Mouse (Mus musculus) cerebellum, adult 9-11 months (tissue): ENCODE measurements around the gene Ptbp3.
"Not testable (repeated sequence)": the region's sequence is repeated elsewhere in the genome, so short reads cannot be mapped to it uniquely, and the experiment has no call there.

Experiments
- DNase-seq: peaks from one replicate; pipeline ENCODE4 v3.0.0; 2022

The Ptbp3 gene

DNA sequence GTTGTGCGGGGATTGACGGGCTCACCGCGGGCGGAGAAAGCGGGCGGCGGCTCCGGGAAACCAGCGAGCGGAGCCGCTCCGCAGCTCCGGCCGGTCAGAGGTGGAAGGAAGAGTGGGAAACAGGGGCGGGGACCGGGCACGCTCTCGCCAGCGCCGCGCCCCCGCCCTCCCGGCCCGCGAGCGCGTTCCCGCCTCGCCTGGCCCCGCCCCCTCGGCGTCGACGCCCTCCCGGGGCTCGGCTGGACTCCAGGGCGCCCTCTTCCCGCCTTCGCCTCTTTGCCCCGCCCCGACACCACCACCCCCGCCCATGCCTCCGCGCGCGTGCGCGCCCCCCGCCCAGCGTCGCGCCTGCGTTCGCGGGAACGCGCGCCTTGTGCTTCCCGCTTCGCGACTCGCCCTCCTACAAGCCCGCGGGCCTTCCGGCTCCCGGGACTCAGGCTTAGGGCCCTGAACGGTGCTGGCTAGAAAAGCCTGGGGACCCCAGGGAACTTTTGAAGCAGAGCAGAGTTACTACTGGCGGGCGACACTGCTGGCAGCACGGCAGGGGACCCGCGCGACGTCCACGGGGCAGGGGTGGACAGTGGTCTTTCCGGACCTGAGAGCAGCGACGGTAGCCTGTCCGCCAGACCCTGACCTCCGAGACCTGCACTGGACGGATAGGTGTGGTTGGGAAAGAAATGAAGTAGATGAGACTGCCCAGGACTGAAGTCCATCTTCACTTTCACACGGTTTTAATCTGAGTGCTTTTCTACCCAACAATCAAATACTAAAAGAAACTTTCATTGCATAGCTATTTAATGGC is at the start of gene Ptbp3:
Ptbp3 (minus strand) TSS at position 190 of the 802 bp plus-strand sequence.
- peak; percentile 90 for DNase-seq

GRCm38 (mm10) chr4:59596556-59596955 is 47.4 kb upstream of the Ptbp3 start:
- no peak for DNase-seq

GRCm38 (mm10) chr4:59594614-59595013 is 45.5 kb upstream of the Ptbp3 start:
- DNase-seq, result no peak

- no peak for DNase-seq
Observed at GRCm38 (mm10) chr4:59587872-59588226, 38.7 kb upstream of the Ptbp3 start.

- no peak for DNase-seq
Observed at GRCm38 (mm10) chr4:59587215-59587871, 38.2 kb upstream of the Ptbp3 start.

DNA sequence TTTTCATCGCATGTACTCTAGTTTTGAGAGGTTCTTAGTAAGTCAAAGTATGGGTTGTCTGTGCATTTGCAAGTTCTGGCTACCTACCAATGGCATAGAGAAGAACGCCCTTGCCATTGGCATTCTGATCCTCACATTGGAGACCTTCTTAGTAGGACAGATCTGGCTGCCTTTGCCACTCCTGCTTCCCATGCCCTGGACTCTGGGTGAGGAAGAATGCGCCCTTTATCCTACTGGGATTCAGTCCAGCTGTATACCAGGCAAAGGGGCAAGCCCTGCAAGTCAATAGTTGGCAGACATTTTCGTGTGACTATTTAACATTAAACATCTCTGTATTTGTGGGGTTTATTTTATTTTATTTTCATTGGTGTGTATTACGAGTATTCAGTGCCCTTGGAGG is 35.9 kb upstream of the Ptbp3 start:
- peak; percentile 14 for DNase-seq

DNA sequence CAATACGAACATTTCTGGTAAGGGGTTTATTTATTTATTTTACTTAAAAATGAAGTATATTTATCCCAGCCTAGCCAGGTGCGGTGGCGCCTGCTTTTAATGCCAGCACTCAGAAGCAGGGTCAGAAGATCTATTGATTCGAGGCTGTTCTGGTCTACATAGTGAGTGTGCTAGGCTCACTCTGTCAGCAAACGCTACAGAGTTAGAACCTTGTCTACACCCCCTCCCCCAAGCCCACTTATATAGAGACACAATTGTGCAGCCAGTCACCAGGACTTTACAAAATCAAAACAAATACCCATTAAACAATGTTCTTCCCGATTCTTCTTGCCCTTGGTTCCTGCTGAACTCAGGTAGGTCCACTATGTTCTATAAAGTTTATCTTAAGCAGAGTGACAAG is 33.0 kb upstream of the Ptbp3 start:
- DNase-seq, result peak; percentile 30

GRCm38 (mm10) chr4:59581314-59582185 is 32.4 kb upstream of the Ptbp3 start, which contains the start of gene Hsdl2:
TSS of gene Hsdl2 (plus strand) at chr4:59581563.
- peak; percentile 99 for DNase-seq

GRCm38 (mm10) chr4:59580495-59581281 is 31.5 kb upstream of the Ptbp3 start:
- DNase-seq, result peak; percentile 60

DNA sequence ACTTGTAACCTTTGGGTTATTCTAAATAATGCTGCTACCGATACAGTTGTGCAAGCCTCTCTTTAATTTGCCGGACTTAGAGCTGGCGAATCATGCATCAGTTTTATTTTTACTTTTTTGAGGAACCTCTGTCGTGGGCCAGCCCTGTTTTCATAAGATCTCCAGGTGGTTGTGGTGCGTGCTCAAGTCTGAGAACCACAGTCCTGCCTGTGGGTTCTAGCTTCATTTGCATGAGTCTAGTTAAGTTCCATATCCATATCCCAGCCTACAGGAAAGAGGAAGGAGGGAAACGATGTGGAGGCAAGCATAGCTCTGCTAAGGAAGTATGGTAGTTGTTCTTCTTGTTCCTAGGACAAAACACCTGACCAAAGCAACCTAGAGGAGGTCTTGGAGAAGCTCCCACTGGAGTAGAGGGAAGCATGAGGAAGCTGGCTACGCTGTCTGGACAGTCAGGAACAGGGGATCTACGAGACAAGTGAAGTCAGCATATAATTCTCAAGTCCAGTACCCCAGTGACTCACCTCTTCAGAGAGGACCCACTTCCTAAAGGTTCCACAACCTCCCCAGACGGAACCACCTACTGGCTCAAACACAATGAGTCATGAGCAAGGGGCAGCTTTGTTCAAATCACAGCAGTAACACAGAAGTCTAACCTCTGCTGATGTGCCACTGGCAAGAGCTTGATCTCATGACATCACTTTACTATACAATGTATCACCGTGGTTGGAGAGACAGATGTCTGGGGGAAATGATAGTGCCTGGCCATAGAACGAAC is 26.2 kb upstream of the Ptbp3 start:
- DNase-seq, result no peak

GRCm38 (mm10) chr4:59572521-59573118 is 23.5 kb upstream of the Ptbp3 start:
- no peak for DNase-seq

- not testable (repeated sequence) for DNase-seq
Observed at GRCm38 (mm10) chr4:59570519-59570918, 21.4 kb upstream of the Ptbp3 start.

GRCm38 (mm10) chr4:59569538-59569937 is 20.4 kb upstream of the Ptbp3 start:
- DNase-seq, result peak; percentile 55

DNA sequence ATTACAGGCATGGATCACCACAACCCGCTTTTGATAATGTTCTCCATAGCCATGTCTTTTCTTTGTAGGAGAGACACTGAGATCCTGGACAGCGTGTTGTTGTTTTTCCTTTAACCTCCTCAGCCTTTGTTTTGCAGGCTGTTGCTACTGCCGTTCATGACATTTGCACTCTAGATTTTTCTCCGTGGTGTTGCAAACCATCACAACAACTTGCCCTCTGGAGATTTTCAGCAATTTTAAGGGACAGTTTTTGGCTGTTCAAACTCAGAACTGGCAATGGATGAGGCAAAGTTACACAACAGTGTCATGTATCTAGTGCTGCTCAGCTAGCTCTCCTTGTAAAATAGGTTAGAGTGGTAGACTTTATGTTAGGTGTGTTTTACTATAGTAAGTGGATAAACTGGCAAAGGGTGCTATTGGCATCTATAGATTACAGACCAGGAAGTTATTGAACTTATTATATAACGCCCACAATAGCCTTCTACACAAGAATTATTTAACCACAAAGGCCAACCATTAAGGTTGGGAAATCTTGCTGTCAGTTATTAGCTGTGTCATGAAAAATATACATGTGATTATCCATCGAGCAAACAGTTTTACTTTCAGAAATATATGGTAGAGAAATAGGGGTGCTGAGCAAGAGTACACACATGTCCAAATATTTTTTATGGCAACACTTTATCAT is 18.6 kb upstream of the Ptbp3 start:
- no peak for DNase-seq

DNA sequence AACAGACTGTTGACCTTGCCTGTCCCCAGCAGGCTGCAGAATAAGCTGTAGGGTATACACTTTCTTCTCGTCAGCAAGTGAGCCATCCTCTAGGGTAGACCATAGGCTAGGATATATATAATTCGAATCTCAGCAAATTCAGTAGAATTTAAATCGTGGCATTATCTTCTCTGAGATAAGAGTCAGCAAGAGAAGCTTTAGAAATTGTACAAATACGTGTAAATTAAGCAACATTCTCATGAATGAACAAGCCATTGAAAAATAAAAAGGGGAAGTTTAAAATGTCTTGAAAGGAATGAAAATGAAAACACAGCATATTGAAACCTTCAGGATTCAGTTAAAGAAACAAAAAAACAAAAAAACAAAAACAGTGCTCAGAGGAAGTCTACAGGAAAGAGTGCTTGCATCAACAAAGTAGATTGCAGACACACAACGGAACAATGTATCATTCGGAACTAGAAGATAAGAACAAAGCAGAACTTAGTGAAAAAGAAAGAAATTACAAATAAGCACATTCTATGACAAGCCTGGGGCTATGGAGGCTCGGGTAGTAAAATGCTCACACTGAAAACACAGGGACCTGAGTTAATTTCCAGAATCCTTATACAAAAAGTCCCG is 16.5 kb upstream of the Ptbp3 start:
- DNase-seq, result no peak

GRCm38 (mm10) chr4:59564128-59564527 is 15.0 kb upstream of the Ptbp3 start:
- no peak for DNase-seq

DNA sequence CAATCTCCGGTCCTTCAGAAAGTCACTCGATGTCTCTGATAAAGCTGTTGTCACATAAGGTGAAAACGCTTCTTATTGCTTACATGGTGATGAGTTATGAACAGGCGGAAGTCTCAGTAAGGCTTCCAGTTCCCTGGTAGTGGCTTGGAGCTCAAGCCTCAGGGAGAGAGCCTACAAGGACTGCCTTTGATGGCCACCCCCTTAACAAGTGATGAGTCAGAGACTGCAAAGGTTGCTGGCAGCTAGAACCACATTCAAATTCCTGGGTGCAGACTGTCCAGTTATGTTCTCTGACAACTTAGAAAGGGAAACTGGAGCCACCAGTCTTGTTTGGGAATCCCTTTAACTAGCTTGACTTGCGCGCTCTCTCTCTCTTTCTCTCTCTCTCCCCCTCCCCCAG is 11.0 kb upstream of the Ptbp3 start:
- no peak for DNase-seq

DNA sequence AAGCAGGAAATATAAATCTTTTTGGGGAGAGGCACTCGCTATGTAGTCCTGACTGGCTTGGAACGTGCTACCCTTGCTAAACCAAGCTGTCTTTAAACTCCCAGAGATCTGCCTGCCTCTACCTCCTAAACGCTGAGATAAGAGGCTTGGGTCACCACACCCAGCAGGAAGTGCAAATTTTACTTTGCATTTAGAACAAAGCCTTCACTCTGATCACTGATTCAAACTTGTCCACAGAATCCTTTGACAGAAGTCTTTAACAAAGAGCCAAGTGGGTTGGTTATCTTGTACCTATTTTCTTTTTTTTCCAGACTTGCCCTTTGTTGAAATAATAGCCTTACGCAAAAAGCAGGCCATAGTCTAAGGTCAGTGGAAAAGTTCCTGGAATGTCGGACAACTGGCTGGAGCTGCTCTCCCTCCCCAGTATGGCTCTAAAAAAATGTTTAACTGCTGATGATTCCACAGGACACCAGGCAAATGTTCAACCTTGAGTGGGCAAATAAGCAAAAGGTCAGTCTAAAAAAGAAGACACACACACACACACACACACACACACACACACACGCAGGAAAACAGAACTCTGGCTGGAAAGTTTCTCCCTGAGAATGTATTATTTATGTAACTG is 9.0 kb upstream of the Ptbp3 start:
- no peak for DNase-seq

DNA sequence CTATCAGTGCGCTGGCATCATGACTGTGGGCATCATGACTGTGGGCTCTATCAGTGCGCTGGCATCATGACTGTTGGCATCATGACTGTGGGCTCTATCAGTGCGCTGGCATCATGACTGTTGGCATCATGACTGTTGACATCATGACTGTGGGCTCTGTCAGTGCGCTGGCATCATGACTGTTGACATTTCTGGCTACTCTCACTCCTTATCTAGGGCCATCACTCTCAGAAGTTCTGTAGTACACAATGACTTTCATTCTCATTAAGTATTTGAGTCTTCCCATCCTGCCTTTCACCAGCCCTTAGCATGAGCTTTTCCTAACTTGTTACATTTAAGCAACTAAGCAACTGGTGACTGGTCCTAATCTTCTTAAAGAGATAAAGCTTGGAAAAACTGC is 8.2 kb upstream of the Ptbp3 start:
- not testable (repeated sequence) for DNase-seq

- no peak for DNase-seq
Observed at GRCm38 (mm10) chr4:59555177-59555576, 6.0 kb upstream of the Ptbp3 start.
